Mouse (Mus musculus) kidney, adult 2 months (tissue): Measurements from ENCODE around the gene Olfr248. TPM values are rescaled to one million over a fixed set of nuclear protein-coding genes. Genes with fewer than 3 reads are reported as not detected.

Source experiments
- DNase-seq: peaks from one replicate; pipeline ENCODE4 v3.0.0; 2021
- H3K27ac ChIP-seq: fragments of 200-500 bp; 2 replicates; pipeline ENCODE4 v1.5.1; 2012; ENCODE audit warnings: low read depth, low read length, control low read depth, inconsistent platforms; ENCODE audit not compliant: insufficient read depth
- H3K27me3 ChIP-seq: fragments of 200-500 bp; replicated peaks from 2 replicates; pipeline ENCODE4 v1.6.1; 2012; ENCODE audit warnings: mild to moderate bottlenecking, moderate library complexity, low read length, inconsistent platforms; ENCODE audit not compliant: control insufficient read depth, insufficient read depth
- H3K36me3 ChIP-seq: fragments of 200-500 bp; 2 replicates; pipeline ENCODE4 v1.6.1; 2012; ENCODE audit warnings: mild to moderate bottlenecking, moderate library complexity, low read length, inconsistent platforms; ENCODE audit not compliant: control insufficient read depth, insufficient read depth
- H3K4me1 ChIP-seq: fragments of 200-500 bp; 2 replicates; pipeline ENCODE4 v1.6.1; 2011; ENCODE audit warnings: low read length; ENCODE audit not compliant: control insufficient read depth, insufficient read depth
- H3K4me3 ChIP-seq: fragments of 200-500 bp; 2 replicates; pipeline ENCODE4 v1.5.1; 2011; ENCODE audit warnings: mild to moderate bottlenecking, low read depth, low read length, control low read depth; ENCODE audit not compliant: insufficient read depth
- CTCF ChIP-seq: fragments of 200-500 bp; conservative IDR thresholded peaks from 2 replicates; pipeline ENCODE4 v1.5.1; 2011; ENCODE audit warnings: low read depth, mild to moderate bottlenecking, control low read depth, low read length, moderate library complexity, mixed read lengths; ENCODE audit not compliant: insufficient read depth, insufficient read length
- POLR2A ChIP-seq: fragments of 200-500 bp; IDR thresholded peaks from one replicate; pipeline ENCODE4 v1.6.1; 2011; ENCODE audit warnings: low read depth, low read length, control low read depth
- WGBS: fragments of 180-500 bp; shearing (Covaris S2); methylation state at CpG from one replicate; pipeline ENCODE4 v1.1.7; 2018; 5-methylcytosine and 5-hydroxymethylcytosine counted together
- polyA plus RNA-seq: library from polyadenylated mRNA; depleted of rRNA; stranded (reverse); fragments of >200 nt; gene quantifications from 2 replicates; pipeline ENCODE4 v1.2.3, GENCODE M21; 2012; rRNA removed

Gene Olfr248
- polyA plus RNA-seq, 1 experiment, result not detected

DNA sequence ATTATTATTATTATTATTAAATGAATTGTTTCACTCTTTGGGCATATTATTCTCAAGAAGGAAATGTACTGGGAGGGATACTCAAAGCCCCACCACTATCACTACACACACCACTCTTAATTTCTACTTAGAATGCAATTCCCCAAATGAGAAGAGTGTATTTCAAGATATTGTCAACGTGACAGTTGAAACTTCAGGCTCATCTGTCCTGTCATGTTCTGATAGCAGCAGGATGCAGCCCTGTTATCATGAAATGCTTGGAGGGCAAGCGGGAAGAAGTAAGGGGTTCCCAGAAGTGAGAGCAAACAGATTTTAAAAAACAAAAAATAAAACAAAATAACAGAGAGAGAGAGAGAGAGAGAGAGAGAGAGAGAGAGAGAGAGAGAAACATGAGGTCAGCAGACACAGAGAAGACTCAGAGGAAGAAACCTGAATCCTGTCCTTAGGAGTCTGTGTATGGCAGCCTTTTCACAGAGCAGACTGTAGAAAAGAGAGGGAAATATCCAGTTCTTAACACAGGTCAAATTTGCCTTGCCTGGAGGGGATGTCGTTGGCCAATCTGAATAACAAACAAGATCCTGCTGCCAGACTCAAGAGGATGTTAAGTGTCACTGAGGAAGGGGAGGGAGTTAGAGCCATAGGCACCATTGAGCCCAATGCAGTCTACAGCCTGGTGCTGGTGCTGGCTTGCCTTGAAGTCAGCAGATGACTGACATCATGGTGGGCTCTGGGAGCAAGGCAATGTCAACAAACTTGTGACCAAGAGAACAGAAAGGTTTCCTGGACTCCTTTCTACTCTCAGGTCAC lies 35.5 kb downstream of the Olfr248 start:
- Histone ChIP-seq H3K4me3 (no peak overlapping the region), H3K27ac (no peak overlapping the region), H3K36me3 (no peaks in the 10 kb centered on the region), H3K27me3 (no peaks in the 10 kb centered on the region), H3K4me1 (no peaks in the 10 kb centered on the region)
- no peak for DNase-seq
- WGBS, result 51% methylated on average over 3 of the region's 3 CpGs
- no peak for TF ChIP-seq POLR2A
- no peak for TF ChIP-seq CTCF

DNA sequence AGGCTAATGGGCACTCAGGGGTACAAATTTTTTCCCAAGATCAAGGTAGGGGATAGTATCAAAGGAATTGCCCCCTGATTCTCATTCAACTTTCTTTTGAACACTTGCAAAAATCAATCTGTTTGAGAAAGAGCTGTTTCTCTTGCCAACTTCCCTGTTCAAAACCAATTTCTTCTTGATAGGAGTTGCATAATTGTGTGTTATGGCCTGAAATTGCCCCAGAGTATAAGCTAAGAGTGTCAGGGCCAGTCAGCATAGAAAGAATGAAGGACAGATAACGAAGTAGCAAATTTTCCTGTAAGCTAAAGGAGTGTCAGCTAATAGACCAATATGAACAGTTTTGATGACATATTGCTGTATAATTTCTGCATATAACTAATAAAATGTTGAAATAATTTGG lies 36.6 kb downstream of the Olfr248 start:
- 91% methylated on average over 1 of the region's 1 CpGs for WGBS

DNA sequence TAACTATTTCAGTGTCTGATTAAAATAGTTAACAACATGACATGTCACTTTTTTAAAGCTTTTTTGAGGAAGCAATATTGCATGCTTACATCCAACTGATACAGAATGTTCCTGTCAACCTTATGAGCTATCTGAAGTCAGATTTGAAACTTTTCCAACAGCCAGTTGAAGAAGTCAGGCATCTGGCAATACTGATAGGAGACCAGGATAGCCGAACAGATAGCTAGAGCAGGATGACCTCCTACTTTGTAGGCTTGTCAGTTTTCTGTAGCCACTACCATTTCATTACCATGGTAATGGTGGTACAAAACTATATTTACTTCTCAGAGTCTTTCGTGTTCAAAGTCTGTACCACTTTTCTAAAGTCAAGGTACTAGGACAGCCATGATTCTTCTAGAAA lies 37.6 kb downstream of the Olfr248 start:
- DNase-seq, result no peak
- Histone ChIP-seq H3K4me1 (no peaks in the 10 kb centered on the region), H3K27me3 (no peaks in the 10 kb centered on the region), H3K27ac (no peak overlapping the region), H3K36me3 (no peaks in the 10 kb centered on the region), H3K4me3 (no peak overlapping the region)
- TF ChIP-seq CTCF, result no peak
- TF ChIP-seq POLR2A, result no peak
- WGBS, result 87% methylated on average over 2 of the region's 2 CpGs

More for the DNA sequence above, 36.6 kb downstream of the Olfr248 start:
- no peaks in the 10 kb centered on the region for H3K36me3 ChIP-seq
- H3K27me3 ChIP-seq, result no peaks in the 10 kb centered on the region
- no peaks in the 10 kb centered on the region for H3K4me1 ChIP-seq
- TF ChIP-seq CTCF (no peak), POLR2A (no peak)
- no peak overlapping the region for H3K27ac ChIP-seq
- DNase-seq, result no peak
- H3K4me3 ChIP-seq, result no peak overlapping the region

DNA sequence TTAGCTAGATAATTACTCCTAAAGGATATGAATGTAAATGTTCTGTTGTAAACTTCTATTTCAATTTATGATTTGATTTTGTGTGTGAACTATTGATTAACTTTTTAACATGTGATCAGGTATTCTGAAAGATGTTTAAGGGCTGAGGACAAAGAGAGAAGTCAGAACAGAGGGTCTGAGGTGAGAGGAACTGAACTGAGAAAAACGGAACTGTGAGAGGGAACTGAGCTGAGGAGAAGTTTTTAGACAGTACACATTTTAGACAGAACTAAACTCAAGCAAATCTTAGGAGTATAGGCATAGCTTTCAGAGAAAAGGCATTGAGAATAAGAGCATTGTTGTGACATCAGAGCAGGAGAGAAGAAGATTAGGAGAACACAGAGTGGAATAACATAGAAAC lies 43.3 kb downstream of the Olfr248 start:
- H3K4me3 ChIP-seq, result no peak overlapping the region
- no peak for TF ChIP-seq POLR2A
- TF ChIP-seq CTCF, result no peak
- H3K27ac ChIP-seq, result no peak overlapping the region
- H3K27me3 ChIP-seq, result no peaks in the 10 kb centered on the region
- no peaks in the 10 kb centered on the region for H3K36me3 ChIP-seq
- 46% methylated on average over 1 of the region's 1 CpGs for WGBS
- H3K4me1 ChIP-seq, result no peaks in the 10 kb centered on the region
- DNase-seq, result no peak

Other genes starting within 250 kb of the Olfr248 start
- gene Olfr420, start 235.4 kb upstream of the Olfr248 start, polyA plus RNA-seq, result not detected in 2 replicates
- 0.01 and 0.02 TPM in 2 replicates for gene Spta1, start 218.3 kb upstream of the Olfr248 start, polyA plus RNA-seq
- gene Olfr419, start 139.0 kb upstream of the Olfr248 start, polyA plus RNA-seq, result not detected in 2 replicates
- gene Mptx1, start 60.5 kb upstream of the Olfr248 start, polyA plus RNA-seq, result not detected in 2 replicates
- not detected in 2 replicates for gene Olfr417, start 25.9 kb upstream of the Olfr248 start, polyA plus RNA-seq
- gene Olfr414, start 33.0 kb downstream of the Olfr248 start, polyA plus RNA-seq, result not detected in 2 replicates
- not detected in 2 replicates for gene Olfr220, start 51.0 kb downstream of the Olfr248 start, polyA plus RNA-seq
- 0.04 and 0.06 TPM in 2 replicates for gene Fmn2, start 110.8 kb downstream of the Olfr248 start, polyA plus RNA-seq